Mouse (Mus musculus): Measurements from ENCODE around the gene Cdh4.

Gene Cdh4

DNA sequence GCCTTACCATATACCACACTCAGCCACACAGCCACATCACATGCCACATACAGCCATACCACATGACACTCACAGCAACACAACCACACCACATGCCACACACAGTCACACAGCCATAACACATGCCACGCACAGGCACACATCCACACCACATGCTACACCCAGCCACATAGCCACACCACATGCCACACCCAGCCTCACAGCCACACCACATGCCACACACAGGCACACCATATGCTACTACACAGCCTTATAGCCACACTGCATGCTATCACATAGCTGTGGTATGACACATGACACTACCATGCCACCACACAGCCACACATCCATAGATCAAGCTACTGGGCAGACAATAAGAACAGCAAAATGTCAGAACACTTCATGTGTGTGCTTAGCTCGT is 158.1 kb downstream of the Cdh4 start:
- DNase-seq = no peak

- DNase-seq = no peak
Observed at GRCm38 (mm10) chr2:179601167-179601566, 158.9 kb downstream of the Cdh4 start.

- no peak for DNase-seq
Observed at GRCm38 (mm10) chr2:179604746-179605145, 162.5 kb downstream of the Cdh4 start.

GRCm38 (mm10) chr2:179605255-179605654 is 163.0 kb downstream of the Cdh4 start:
- DNase-seq = no peak

DNA sequence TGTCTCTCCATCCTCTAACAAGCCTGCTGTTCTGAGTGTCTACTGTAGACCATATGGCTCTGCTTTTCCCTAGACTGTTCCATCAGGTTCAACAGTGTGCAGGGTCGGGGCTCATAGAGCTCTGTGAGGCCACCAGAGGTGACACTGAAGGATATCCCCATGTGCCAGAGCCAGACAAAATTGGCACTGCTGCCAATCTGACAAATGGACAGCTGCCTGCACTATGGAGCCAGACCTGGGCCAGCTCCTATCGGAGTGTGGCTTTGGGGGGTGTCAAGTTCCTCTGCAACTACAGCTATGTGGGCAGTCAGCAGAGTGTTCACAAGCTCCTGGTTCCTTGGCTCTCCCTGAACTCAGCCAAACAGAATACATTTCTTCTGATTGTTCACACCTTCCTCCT is 164.1 kb downstream of the Cdh4 start:
- no peak for DNase-seq

DNA sequence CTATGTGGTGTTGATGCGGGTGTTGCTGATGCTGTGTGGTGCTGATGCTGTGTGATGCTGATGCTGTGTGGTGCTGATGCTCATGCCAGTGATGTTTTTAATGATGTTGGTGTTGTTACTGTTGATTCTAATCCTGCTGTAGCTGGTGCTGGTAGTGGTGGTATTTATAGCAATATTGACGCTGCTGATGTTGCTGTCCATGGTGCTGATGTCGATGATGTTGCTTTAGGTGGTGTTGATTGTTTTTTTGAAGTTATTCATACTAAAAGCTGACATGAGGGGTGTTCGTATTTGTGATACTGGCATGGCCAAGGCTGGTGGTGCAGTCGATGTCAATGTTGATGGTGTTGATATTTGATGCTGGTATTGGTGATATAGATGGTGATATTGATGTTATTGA is 173.7 kb downstream of the Cdh4 start:
- DNase-seq = no peak

DNA sequence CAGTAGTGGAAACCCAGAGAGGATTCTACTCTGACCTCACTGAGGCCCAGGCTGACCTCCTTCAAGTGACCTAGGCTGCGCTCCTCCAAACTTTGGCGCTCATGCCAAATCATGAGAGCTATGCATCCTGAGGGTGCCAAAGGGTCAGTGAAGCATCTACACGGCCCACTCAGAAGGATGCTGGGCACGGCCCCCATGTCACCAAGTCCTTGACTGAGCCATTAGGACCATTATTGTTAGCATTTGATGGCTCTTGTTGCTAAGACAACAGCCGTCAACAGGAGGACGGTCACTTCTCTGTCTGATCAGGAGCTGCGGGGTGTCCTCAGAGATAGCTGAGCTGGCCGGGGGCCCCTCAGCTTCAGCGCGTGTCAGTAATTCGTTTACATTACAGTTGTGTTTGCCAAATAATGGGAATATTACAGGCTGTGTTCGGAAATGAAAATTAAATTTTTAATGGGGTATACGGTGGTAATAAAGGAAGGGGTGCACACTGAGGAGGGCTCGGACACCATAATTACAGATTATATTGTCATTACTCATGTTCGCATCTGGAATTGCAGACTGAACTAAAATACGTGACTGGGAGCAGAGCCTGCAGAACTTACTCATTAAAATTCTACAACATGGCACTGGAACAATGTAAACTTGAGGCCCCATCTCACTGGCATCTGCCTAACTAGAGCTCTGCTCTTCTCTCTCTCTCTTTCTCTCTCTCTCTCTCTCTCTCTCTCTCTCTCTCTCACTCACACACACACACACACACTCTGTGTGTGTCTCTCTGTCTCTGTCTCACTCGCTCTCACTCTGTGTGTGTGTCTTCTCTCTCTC is 181.6 kb downstream of the Cdh4 start:
- no peak for DNase-seq

DNA sequence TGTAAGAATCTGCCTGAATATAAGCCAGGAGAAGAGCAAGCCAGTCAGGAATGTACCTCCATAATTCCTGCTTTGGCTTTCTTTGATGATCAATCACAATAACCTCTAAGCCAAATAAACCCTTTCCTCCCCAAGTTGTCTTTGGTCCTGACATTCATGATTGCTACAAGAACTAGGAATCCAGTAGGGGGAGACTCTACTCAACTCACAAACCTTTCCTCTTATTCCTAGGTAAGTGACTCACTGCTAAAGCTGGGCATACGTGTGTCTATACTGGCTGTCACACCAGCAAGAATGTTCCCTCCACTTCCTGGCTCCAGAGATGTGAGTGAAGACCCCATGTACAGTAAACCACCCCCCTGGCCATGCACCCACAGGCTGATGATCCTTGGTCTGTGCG is 185.3 kb downstream of the Cdh4 start:
- no peak for DNase-seq

- no peak for DNase-seq
Observed at GRCm38 (mm10) chr2:179630720-179631119, 188.5 kb downstream of the Cdh4 start.

DNA sequence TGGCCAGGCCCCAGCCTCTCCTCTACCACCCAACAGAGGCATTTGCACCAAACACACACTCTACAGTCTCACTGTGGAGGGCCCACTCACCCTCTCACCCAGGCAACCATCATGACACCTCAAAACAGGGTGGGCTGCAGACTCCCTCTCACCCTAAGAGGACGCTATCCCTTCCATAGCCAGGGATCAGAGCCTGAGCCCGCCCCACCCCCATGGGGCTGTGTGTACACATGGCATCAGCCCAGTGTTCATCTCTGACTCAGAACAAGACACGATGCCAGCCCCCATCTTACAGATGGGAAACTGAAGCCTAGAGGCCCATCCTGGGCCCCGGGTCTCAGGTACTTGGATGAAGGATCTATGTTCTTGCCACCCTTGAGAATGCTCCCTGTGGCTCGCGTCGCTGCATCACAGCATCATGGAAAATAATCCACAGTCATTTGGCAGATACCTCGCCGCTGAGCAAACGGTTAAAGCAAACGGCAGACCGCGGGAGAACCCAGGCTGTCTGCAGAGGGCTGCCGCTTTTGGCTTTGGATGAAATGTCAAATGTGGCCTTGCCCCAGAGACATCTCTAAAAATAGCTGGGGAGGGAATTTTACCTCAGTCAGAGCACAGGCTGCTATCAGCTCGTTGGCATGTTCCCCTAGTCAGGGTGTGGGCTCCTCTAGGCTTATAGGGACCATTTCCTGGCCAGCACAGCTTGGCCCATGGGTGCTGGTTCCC is 198.5 kb downstream of the Cdh4 start:
- no peak for DNase-seq

DNA sequence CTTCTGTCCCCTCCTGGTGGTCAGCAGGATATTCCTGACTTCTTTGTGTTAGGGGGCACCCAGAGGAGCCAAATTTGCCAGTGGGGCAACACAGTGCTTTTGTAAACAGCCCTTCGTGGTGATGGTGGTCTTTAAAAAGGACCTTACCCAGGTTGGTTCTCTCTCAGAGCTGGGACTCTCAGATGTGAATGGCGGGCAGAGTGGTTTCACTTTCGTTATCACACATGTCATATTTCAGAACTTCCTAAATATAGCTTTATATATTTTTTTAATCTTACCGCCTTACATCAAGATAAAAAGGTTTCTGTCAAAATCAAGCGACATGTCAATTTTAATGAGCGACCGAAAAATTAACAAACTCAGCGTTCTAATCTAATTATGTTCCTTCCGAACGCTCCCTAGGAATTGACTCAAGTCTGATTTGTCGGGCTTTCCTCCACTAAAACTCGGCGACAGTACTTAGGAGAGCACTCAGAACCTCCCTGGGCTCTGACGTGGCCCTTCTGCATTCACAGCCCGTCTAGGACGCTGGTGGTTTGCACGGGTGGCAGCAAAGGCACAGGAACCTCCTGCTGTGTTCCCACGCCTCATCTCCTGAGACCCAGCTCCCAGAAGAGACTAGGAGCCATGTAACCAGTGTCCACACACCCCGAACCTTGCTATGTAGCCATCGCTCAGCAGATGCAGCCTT is 206.5 kb downstream of the Cdh4 start:
- DNase-seq = no peak

GRCm38 (mm10) chr2:179649370-179649769 is 207.1 kb downstream of the Cdh4 start:
- no peak for DNase-seq

GRCm38 (mm10) chr2:179650168-179650567 is 207.9 kb downstream of the Cdh4 start:
- DNase-seq = no peak

- DNase-seq = no peak
Observed at GRCm38 (mm10) chr2:179655506-179655905, 213.3 kb downstream of the Cdh4 start.

DNA sequence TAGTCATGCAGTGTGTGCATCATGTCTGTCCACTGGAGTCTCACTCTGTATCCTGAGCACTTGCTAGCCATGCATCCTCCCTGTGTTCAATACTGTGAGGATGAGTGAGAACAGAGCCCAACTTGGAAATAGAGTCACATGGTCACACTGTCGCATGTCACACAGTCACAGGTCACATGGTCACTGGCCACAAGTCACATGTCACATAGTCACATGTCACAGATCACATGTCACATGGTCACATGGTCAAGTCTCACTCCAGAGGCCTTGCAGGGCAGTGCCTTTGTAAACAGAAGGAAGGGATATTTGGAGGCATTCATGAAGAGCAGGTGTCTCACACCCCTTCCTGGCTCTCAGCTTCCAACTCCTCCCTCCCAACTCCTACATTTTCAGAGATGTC is 217.0 kb downstream of the Cdh4 start:
- no peak for DNase-seq

GRCm38 (mm10) chr2:179661998-179662714 is 219.9 kb downstream of the Cdh4 start:
- no peak for DNase-seq

GRCm38 (mm10) chr2:179662739-179663138 is 220.5 kb downstream of the Cdh4 start:
- DNase-seq = no peak

- DNase-seq = no peak
Observed at GRCm38 (mm10) chr2:179663652-179664051, 221.4 kb downstream of the Cdh4 start.

- no peak for DNase-seq
Observed at GRCm38 (mm10) chr2:179664171-179664608, 222.0 kb downstream of the Cdh4 start.

DNA sequence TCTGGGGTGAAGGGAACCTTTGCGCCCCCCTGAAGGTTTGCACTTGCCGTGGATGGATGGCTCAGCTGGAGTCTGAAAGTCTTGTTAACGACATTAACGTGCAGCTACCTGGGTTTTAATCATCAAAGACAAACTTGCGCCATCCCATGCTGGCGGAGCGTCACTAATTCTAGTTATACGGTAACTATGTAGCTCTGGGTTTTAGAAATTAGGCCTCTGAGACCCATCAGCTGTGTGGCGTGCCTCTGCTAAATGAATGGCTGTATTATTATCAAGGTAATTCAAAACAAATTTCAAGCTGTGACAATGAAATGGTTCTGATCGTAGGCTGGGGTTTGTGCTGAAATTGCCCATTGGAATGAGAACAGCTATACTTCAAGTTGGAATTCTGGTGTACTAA is 228.5 kb downstream of the Cdh4 start:
- DNase-seq = no peak

DNA sequence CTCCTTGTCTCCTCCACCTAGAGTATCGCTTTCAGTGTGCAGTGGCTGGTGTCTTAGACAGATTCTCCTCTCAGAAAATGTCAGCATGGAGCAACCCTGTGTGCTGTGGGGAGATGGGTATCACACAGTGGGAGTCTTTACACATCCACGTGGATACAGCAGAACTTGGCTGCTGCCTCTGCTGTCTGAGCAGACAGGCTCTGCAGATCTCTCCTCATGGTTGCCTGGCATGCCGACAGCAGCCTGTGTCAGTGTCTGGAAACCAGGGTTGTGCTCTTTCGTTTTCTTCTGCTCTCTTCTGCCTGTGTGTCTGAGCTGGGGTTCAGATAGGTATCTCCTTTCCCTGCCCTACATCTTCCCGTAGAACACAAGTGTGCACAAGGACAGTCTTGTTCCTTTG is 237.6 kb downstream of the Cdh4 start:
- no peak for DNase-seq

DNA sequence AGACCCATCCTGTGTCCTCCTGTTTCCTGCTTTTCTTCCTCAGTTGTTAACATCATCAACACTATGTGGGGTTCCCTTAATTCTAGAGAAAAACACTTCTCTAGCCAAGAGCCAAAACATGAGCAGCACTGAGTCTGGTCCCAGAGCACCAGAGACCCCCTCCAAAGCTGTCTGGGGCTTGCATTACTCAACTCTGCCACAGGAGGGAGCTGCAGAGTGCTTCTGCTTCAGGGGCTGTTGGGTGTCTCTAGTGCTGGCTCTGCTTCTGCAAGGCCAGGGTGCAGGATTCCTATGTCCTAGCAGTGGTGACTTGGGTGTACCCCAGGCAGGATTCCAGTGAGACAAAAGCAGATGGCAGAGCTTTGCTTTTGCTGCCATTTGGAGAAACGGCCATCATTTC is 239.2 kb downstream of the Cdh4 start:
- no peak for DNase-seq

DNA sequence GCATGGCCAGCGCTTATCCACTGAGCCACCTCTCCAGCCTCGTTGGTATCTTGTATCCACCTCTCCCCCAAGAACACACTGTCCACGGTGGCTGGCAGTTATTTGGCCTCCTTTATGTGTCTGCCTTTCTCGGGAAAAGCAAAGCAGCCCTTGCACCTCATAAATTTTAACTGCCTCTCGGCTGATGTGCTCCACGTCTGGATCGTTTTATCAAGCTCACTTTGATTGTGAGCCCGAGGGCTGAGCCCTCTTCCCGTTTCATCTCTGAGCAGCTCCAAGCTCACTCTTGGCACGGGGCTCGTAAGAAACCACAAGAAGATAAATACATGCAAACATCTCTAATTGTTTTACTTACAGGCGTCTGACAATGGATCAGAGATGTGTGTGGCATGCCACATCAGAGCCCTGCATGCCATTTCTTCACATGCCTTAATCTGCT is 245.0 kb downstream of the Cdh4 start:
- no peak for DNase-seq
